Mouse (Mus musculus) heart, adult 2 months (tissue): ENCODE data around the gene Kmt2c.

ENCODE experiments used
- CTCF ChIP-seq: fragments of 200-600 bp; IDR thresholded peaks from 2 replicates; pipeline ENCODE4 v1.8.1; 2022; ENCODE audit warnings: antibody characterized with exemption, mild to moderate bottlenecking, moderate library complexity
- EP300 ChIP-seq: fragments of 200-500 bp; IDR thresholded peaks from 2 replicates; pipeline ENCODE4 v1.6.1; 2011; ENCODE audit warnings: low read depth, low read length, control low read depth; ENCODE audit not compliant: insufficient read depth
- POLR2A ChIP-seq: fragments of 200-500 bp; IDR thresholded peaks from 2 replicates; pipeline ENCODE4 v1.6.1; 2011; ENCODE audit warnings: mild to moderate bottlenecking, low read depth, low read length, control low read depth; ENCODE audit not compliant: insufficient read depth

GRCm38 (mm10) chr5:25526116-25526515 lies 27.5 kb upstream of the Kmt2c start:
- 0 out of 2 replicates have a peak, but pooled peaks have one; percentile 33 for TF ChIP-seq EP300
- TF ChIP-seq CTCF: peak; percentile 35
- 0 out of 2 replicates have a peak, but pooled peaks have one; percentile 46 for TF ChIP-seq POLR2A
